Mouse (Mus musculus): ENCODE results near the gene Arntl. TPM values are rescaled to one million over a fixed set of nuclear protein-coding genes. Genes with fewer than 3 reads are reported as not detected.

Arntl gene
- 5.3 and 5.4 TPM in 2 replicates for polyA plus RNA-seq (2015; fragmentation: Nextera tagmentation; extraction: Ambion mirVana)

GRCm38 (mm10) chr7:113206644-113207470 lies at the start of gene Arntl:
Gene Arntl (plus strand): TSS chr7:113207465.
- TF ChIP-seq CTCF (IDR thresholded peaks at IDR 0.05; ENCODE audit: low read depth), result no peak
- under 1% methylated on average over 52 of the region's 52 CpGs for WGBS
- peaks cover 7% of the 10 kb centered on the region; the same call in 1 of the 2 replicates for H3K27me3 ChIP-seq (replicated peaks; ENCODE audit: control insufficient read depth, insufficient read depth, low read length)
- H3K36me3 ChIP-seq (ENCODE audit: control insufficient read depth, insufficient read depth), result no peaks in the 10 kb centered on the region
- H3K27ac ChIP-seq (ENCODE audit: low read depth, low read length), result peak within 1 kb of the TSS; percentile 92
- peak within 1 kb of the TSS; percentile 77 for H3K4me2 ChIP-seq (replicated peaks; ENCODE audit: low read depth)
- H3K4me1 ChIP-seq (replicated peaks; ENCODE audit: control insufficient read depth, insufficient read depth, low read length), result no peaks in the 10 kb centered on the region
- no peaks in the 10 kb centered on the region for H3K9me3 ChIP-seq (ENCODE audit: control insufficient read depth)
- peak; percentile 98 for ATAC-seq
- H3K4me3 ChIP-seq (ENCODE audit: low read depth, low read length), result peak within 1 kb of the TSS; percentile 87
- H3K9ac ChIP-seq (ENCODE audit: low read depth, low read length), result peak within 1 kb of the TSS; percentile 65

GRCm38 (mm10) chr7:113161077-113161698 lies 46.1 kb upstream of the Arntl start:
- Histone ChIP-seq H3K9me3 (ENCODE audit: control insufficient read depth) (no peaks in the 10 kb centered on the region), H3K4me1 (replicated peaks; ENCODE audit: control insufficient read depth, insufficient read depth, low read length) (no peaks in the 10 kb centered on the region), H3K4me2 (replicated peaks; ENCODE audit: low read depth) (no peak overlapping the region), H3K27ac (ENCODE audit: low read depth, low read length) (no peak overlapping the region), H3K4me3 (ENCODE audit: low read depth, low read length) (no peak overlapping the region), H3K36me3 (ENCODE audit: control insufficient read depth, insufficient read depth) (no peaks in the 10 kb centered on the region), H3K9ac (ENCODE audit: low read depth, low read length) (no peak overlapping the region), H3K27me3 (replicated peaks; ENCODE audit: control insufficient read depth, insufficient read depth, low read length) (no peaks in the 10 kb centered on the region)
- WGBS, result 88% methylated on average over 8 of the region's 8 CpGs
- ATAC-seq, result no peak
- TF ChIP-seq CTCF (IDR thresholded peaks at IDR 0.05; ENCODE audit: low read depth), result no peak

- Histone ChIP-seq H3K36me3 (ENCODE audit: control insufficient read depth, insufficient read depth) (no peaks in the 10 kb centered on the region), H3K4me3 (ENCODE audit: low read depth, low read length) (no peak overlapping the region), H3K9ac (ENCODE audit: low read depth, low read length) (no peak overlapping the region), H3K27ac (ENCODE audit: low read depth, low read length) (no peak overlapping the region), H3K27me3 (replicated peaks; ENCODE audit: control insufficient read depth, insufficient read depth, low read length) (no peaks in the 10 kb centered on the region; the same call in 1 of the 2 replicates), H3K4me1 (replicated peaks; ENCODE audit: control insufficient read depth, insufficient read depth, low read length) (no peaks in the 10 kb centered on the region), H3K9me3 (ENCODE audit: control insufficient read depth) (no peaks in the 10 kb centered on the region), H3K4me2 (replicated peaks; ENCODE audit: low read depth) (no peak overlapping the region)
- 61% methylated on average over 4 of the region's 4 CpGs for WGBS
- no peak for ATAC-seq
- no peak for TF ChIP-seq CTCF (IDR thresholded peaks at IDR 0.05; ENCODE audit: low read depth)
Measured at GRCm38 (mm10) chr7:113164719-113165118, 42.5 kb upstream of the Arntl start.

- Histone ChIP-seq H3K4me3 (ENCODE audit: low read depth, low read length) (no peak overlapping the region), H3K4me2 (replicated peaks; ENCODE audit: low read depth) (peak overlapping the region; percentile 48), H3K4me1 (replicated peaks; ENCODE audit: control insufficient read depth, insufficient read depth, low read length) (no peaks in the 10 kb centered on the region), H3K9ac (ENCODE audit: low read depth, low read length) (no peak overlapping the region), H3K9me3 (ENCODE audit: control insufficient read depth) (no peaks in the 10 kb centered on the region), H3K36me3 (ENCODE audit: control insufficient read depth, insufficient read depth) (no peaks in the 10 kb centered on the region), H3K27ac (ENCODE audit: low read depth, low read length) (no peak overlapping the region), H3K27me3 (replicated peaks; ENCODE audit: control insufficient read depth, insufficient read depth, low read length) (no peaks in the 10 kb centered on the region; the same call in 1 of the 2 replicates)
- WGBS, result 28% methylated on average over 8 of the region's 8 CpGs
- TF ChIP-seq CTCF (IDR thresholded peaks at IDR 0.05; ENCODE audit: low read depth), result peak; percentile 86
- ATAC-seq, result peak; percentile 38; the same call in 1 of the 2 replicates
Measured at GRCm38 (mm10) chr7:113167092-113167491, 40.2 kb upstream of the Arntl start.

GRCm38 (mm10) chr7:113168609-113169008 lies 38.7 kb upstream of the Arntl start:
- TF ChIP-seq CTCF (IDR thresholded peaks at IDR 0.05; ENCODE audit: low read depth), result no peak
- no peak for ATAC-seq
- no peak overlapping the region for H3K27ac ChIP-seq (ENCODE audit: low read depth, low read length)
- no peak overlapping the region for H3K9ac ChIP-seq (ENCODE audit: low read depth, low read length)
- H3K36me3 ChIP-seq (ENCODE audit: control insufficient read depth, insufficient read depth), result no peaks in the 10 kb centered on the region
- H3K4me1 ChIP-seq (replicated peaks; ENCODE audit: control insufficient read depth, insufficient read depth, low read length), result no peaks in the 10 kb centered on the region
- 71% methylated on average over 8 of the region's 8 CpGs for WGBS
- H3K9me3 ChIP-seq (ENCODE audit: control insufficient read depth), result no peaks in the 10 kb centered on the region
- no peaks in the 10 kb centered on the region; the same call in 1 of the 2 replicates for H3K27me3 ChIP-seq (replicated peaks; ENCODE audit: control insufficient read depth, insufficient read depth, low read length)
- no peak overlapping the region for H3K4me3 ChIP-seq (ENCODE audit: low read depth, low read length)
- no peak overlapping the region for H3K4me2 ChIP-seq (replicated peaks; ENCODE audit: low read depth)

GRCm38 (mm10) chr7:113172425-113172824 lies 34.8 kb upstream of the Arntl start:
- 31% methylated on average over 2 of the region's 2 CpGs for WGBS
- Histone ChIP-seq H3K9me3 (ENCODE audit: control insufficient read depth) (no peaks in the 10 kb centered on the region), H3K27ac (ENCODE audit: low read depth, low read length) (no peak overlapping the region), H3K36me3 (ENCODE audit: control insufficient read depth, insufficient read depth) (no peaks in the 10 kb centered on the region), H3K4me3 (ENCODE audit: low read depth, low read length) (no peak overlapping the region), H3K9ac (ENCODE audit: low read depth, low read length) (no peak overlapping the region), H3K27me3 (replicated peaks; ENCODE audit: control insufficient read depth, insufficient read depth, low read length) (no peaks in the 10 kb centered on the region; the same call in 1 of the 2 replicates), H3K4me1 (replicated peaks; ENCODE audit: control insufficient read depth, insufficient read depth, low read length) (no peaks in the 10 kb centered on the region), H3K4me2 (replicated peaks; ENCODE audit: low read depth) (no peak overlapping the region)
- ATAC-seq, result peak; percentile 56; the same call in 1 of the 2 replicates
- TF ChIP-seq CTCF (IDR thresholded peaks at IDR 0.05; ENCODE audit: low read depth), result no peak

Measured in intestine, postnatal 0 days (tissue).